Mouse (Mus musculus) embryonic fibroblast, embryonic 13.5 days (primary cell): ENCODE results near the gene Msi2.

Experiments
- CTCF ChIP-seq: IDR thresholded peaks from 2 replicates; pipeline ENCODE4 v1.5.1; 2011; ENCODE audit warnings: mild to moderate bottlenecking, control low read depth, low read length, moderate library complexity, borderline replicate concordance; ENCODE audit not compliant: insufficient read depth
- POLR2A ChIP-seq: IDR thresholded peaks from 2 replicates; pipeline ENCODE4 v1.6.1; 2011; ENCODE audit warnings: low read depth, mild to moderate bottlenecking, control low read depth, low read length, moderate library complexity

DNA sequence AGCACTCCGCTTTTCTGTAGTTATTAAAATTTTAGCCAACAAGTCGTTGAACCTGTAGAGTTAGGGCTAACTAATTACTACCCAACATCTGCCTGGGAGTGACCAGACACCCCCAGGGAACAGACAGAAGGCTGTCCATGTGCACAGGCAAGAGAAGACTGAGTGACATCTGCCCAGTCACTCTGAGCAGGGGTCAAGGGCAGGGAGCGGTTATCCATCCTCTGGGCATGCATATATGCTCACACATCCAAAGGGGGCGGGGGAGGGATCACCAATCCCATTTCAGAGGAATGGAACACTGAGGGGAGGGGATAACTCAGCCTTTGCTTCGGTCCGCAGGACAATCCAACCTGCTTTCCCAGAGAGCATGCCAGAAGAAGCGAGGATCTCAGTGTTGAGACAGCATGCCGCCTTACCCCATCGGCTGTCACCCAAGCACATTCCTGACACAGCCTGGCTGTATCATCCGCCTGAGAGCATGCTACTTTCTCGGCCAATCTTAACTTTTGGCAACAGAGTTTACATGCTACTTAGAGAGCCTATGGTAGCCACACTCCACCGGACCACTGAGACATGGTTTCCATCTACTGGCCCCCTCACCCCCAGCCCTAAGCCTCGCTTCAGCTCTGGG lies 179.5 kb downstream of the Msi2 start:
- no peak for TF ChIP-seq POLR2A
- no peak for TF ChIP-seq CTCF
